ENCODE assay signal across 7 mouse cellular contexts in genomic region chr12:108511009-108511408, GRCm38 (mm10). TPM values are rescaled to one million over a fixed set of nuclear protein-coding genes. Genes with fewer than 3 reads are reported as not detected.
DNase-seq lines count a peak whose midpoint lies in the region; ATAC-seq and TF ChIP-seq lines count a peak whose summit lies in the region.

No protein-coding gene starts in this region.

- intact Hi-C loops in left cerebral cortex, postnatal 25 days (cut with DNase I), result no loop called here

- ATAC-seq in kidney, postnatal 0 days (replicated peaks; ENCODE audit: low FRiP score, low read depth), result no peak

- TF ChIP-seq EP300 in MEL (IDR thresholded peaks at IDR 0.05; ENCODE audit: low read depth in 1 of 2, low read length in 2 of 2), result no peak

- no peaks in the 10 kb centered on the region for H3K9me3 ChIP-seq in kidney, postnatal 0 days (replicated peaks; ENCODE audit: low read length)
- no peaks in the 10 kb centered on the region for H3K9me3 ChIP-seq in MEL (replicated peaks; ENCODE audit: insufficient read depth, low read length)

- no peaks in the 10 kb centered on the region for H3K27me3 ChIP-seq in kidney, postnatal 0 days (ENCODE audit: insufficient read depth, low read length)
- H3K27me3 ChIP-seq in MEL (ENCODE audit: control insufficient read depth in 1 of 2, insufficient read depth in 2 of 2, low read length in 2 of 2), result no peaks in the 10 kb centered on the region

- peak; percentile 79 for TF ChIP-seq CTCF in kidney, postnatal 0 days (IDR thresholded peaks at IDR 0.05; ENCODE audit: low read depth)
- TF ChIP-seq CTCF in MEL (IDR thresholded peaks at IDR 0.05 in 2 of 3, conservative IDR thresholded peaks at IDR 0.05 in 1 of 3; ENCODE audit: control insufficient read depth in 1 of 3, insufficient read depth in 1 of 3, low read depth in 2 of 3, low read length in 3 of 3, poor library complexity in 1 of 3, severe bottlenecking in 1 of 3), result peak; percentile 3 to 45 (median 34); a peak in 4 of 6 replicates

- no peak for TF ChIP-seq POLR2A in MEL (IDR thresholded peaks at IDR 0.05; ENCODE audit: control insufficient read depth in 1 of 2, insufficient read depth in 1 of 2, low read depth in 1 of 2, low read length in 2 of 2, poor library complexity in 1 of 2)

- H3K9ac ChIP-seq in kidney, postnatal 0 days (ENCODE audit: low read depth, low read length), result no peak overlapping the region
- no peak overlapping the region for H3K9ac ChIP-seq in MEL (ENCODE audit: control insufficient read depth, low read depth, low read length, poor library complexity, severe bottlenecking)

- no peak overlapping the region for H3K27ac ChIP-seq in kidney, postnatal 0 days
- H3K27ac ChIP-seq in MEL (ENCODE audit: control insufficient read depth, low read depth, low read length), result no peak overlapping the region

- DNase-seq in kidney, postnatal 0 days (ENCODE audit: low spot score), result peak; percentile 85
- no peak for DNase-seq in kidney, adult 8-10 months
- DNase-seq in MEL (ENCODE audit: low read depth, low spot score), result peak; percentile 26
- peak; percentile 22 for DNase-seq in c-Kit-positive CD71-positive TER-119-negative erythroid progenitor cells, embryonic 14.5 days (ENCODE audit: low read depth)
- DNase-seq in left cerebral cortex, postnatal 25 days (ENCODE audit: low spot score in 2 of 2), result peak; percentile 55 to 85
- no peak for DNase-seq in T-cell, adult 2 months (ENCODE audit: low spot score)
- no peak for DNase-seq in right cerebral cortex, postnatal 14 days

- H3K4me3 ChIP-seq in kidney, postnatal 0 days (replicated peaks; ENCODE audit: low read depth, low read length), result no peak overlapping the region
- no peak overlapping the region for H3K4me3 ChIP-seq in MEL (ENCODE audit: control insufficient read depth in 1 of 2, insufficient read depth in 1 of 2, low read depth in 2 of 2, low read length in 2 of 2)

- 4% methylated on average over 3 of the region's 3 CpGs for WGBS in kidney, postnatal 0 days

- H3K36me3 ChIP-seq in kidney, postnatal 0 days (ENCODE audit: insufficient read depth, low read length), result no peaks in the 10 kb centered on the region
- no peaks in the 10 kb centered on the region for H3K36me3 ChIP-seq in MEL (ENCODE audit: control insufficient read depth in 1 of 2, insufficient read depth in 2 of 2, low read length in 2 of 2)

- no peaks in the 10 kb centered on the region for H3K79me2 ChIP-seq in MEL (ENCODE audit: control insufficient read depth, insufficient read depth, low read length, poor library complexity)

- H3K4me2 ChIP-seq in kidney, postnatal 0 days (ENCODE audit: low read length), result no peak overlapping the region

- peak; percentile 36 for TF ChIP-seq RAD21 in MEL (IDR thresholded peaks at IDR 0.05; ENCODE audit: low read depth, low read length)

- H3K4me1 ChIP-seq in kidney, postnatal 0 days (replicated peaks; ENCODE audit: insufficient read depth, low read length), result no peaks in the 10 kb centered on the region
- no peaks in the 10 kb centered on the region for H3K4me1 ChIP-seq in MEL (ENCODE audit: control insufficient read depth in 1 of 2, insufficient read depth in 2 of 2, low read length in 2 of 2)

TF ChIP-seq in MEL, 35 proteins besides CTCF, POLR2A, EP300 and RAD21:
- TF ChIP-seq TAL1 (IDR thresholded peaks at IDR 0.05; ENCODE audit: low read length), result no peak
- no peak for TF ChIP-seq MAZ (IDR thresholded peaks at IDR 0.05; ENCODE audit: low read depth, low read length)
- peak; percentile 34 for TF ChIP-seq SMC3 (IDR thresholded peaks at IDR 0.05; ENCODE audit: low read depth, low read length)
- TF ChIP-seq GABPA (IDR thresholded peaks at IDR 0.05; ENCODE audit: low read depth, low read length), result no peak

RNA-seq across cellular contexts. Expression of gene Evl, which starts 43.5 kb away (rescaled TPM):
- polyA plus RNA-seq in kidney, postnatal 0 days (2015; fragmentation: Nextera tagmentation; extraction: Ambion mirVana), result 46.5 and 52.6 TPM in 2 replicates
- total RNA-seq in MEL (2012; rRNA removed), result not detected in 2 replicates
- not detected for polyA plus RNA-seq in MEL (2012; ENCODE audit: insufficient read depth in 1 of 2, insufficient read length in 2 of 2, low read depth in 1 of 2, low replicate concordance in 2 of 2, missing spikeins in 1 of 2)
- total RNA-seq in left cerebral cortex, postnatal 25 days (2021), result 100 to 1,000 TPM; 260 to 266 TPM

Comparison
In these comparisons a context has a peak if more than half of its experiments do, and no peak if none do; other contexts are left out.
1. DNase-seq: peak in kidney, postnatal 0 days (single experiment), MEL (single experiment), c-Kit-positive CD71-positive TER-119-negative erythroid progenitor cells, embryonic 14.5 days (single experiment) and left cerebral cortex, postnatal 25 days (2 of 2); none in kidney, adult 8-10 months (0 of 2), T-cell, adult 2 months (single experiment) and right cerebral cortex, postnatal 14 days (single experiment).
2. RNA of gene Evl, which starts 43.5 kb away (total RNA-seq): 260 to 266 TPM in left cerebral cortex, postnatal 25 days; not detected in MEL; every median in the first group is over 100 times any median in the second.